Mouse (Mus musculus) midbrain, embryonic 15.5 days (tissue): Measurements from ENCODE around the gene Nop9. TPM values are rescaled to one million over a fixed set of nuclear protein-coding genes. Genes with fewer than 3 reads are reported as not detected.

ENCODE experiments used
- ATAC-seq: fragments of 200-750 bp; cut with Nextera tagmentation; replicated peaks from 2 replicates; pipeline ENCODE4 v1.8.0; 2017; ENCODE audit warnings: moderate TSS enrichment
- H3K27ac ChIP-seq: fragments of 300-500 bp; sonication (generic); 2 replicates; pipeline ENCODE4 v1.5.1; 2015; ENCODE audit warnings: mild to moderate bottlenecking, inconsistent platforms
- H3K27me3 ChIP-seq: fragments of 300-500 bp; sonication (generic); replicated peaks from 2 replicates; pipeline ENCODE4 v1.6.1; 2015; ENCODE audit warnings: inconsistent platforms
- H3K36me3 ChIP-seq: fragments of 300-500 bp; sonication (generic); replicated peaks from 2 replicates; pipeline ENCODE4 v1.6.1; 2015; ENCODE audit warnings: inconsistent platforms
- H3K4me1 ChIP-seq: fragments of 300-500 bp; sonication (generic); 2 replicates; pipeline ENCODE4 v1.6.1; 2015; ENCODE audit warnings: inconsistent platforms
- H3K4me2 ChIP-seq: fragments of 300-500 bp; sonication (generic); 2 replicates; pipeline ENCODE4 v1.6.1; 2015; ENCODE audit warnings: inconsistent platforms, mild to moderate bottlenecking, moderate library complexity
- H3K4me3 ChIP-seq: fragments of 300-500 bp; sonication (generic); 2 replicates; pipeline ENCODE4 v1.5.1; 2015; ENCODE audit warnings: mild to moderate bottlenecking, inconsistent platforms
- H3K9ac ChIP-seq: fragments of 300-500 bp; sonication (generic); 2 replicates; pipeline ENCODE4 v1.6.1; 2015; ENCODE audit warnings: mild to moderate bottlenecking, inconsistent platforms
- H3K9me3 ChIP-seq: fragments of 300-500 bp; sonication (generic); 2 replicates; pipeline ENCODE4 v1.6.1; 2016; ENCODE audit warnings: inconsistent platforms
- WGBS: fragments of 180-500 bp; shearing (Covaris S2); methylation state at CpG from one replicate; pipeline ENCODE4 v1.1.7; 2015; ENCODE audit warnings: mixed read lengths; 5-methylcytosine and 5-hydroxymethylcytosine counted together
- polyA plus RNA-seq: library from polyadenylated mRNA; unstranded; fragments of >200 nt; fragmentation: Nextera tagmentation; extraction: Ambion mirVana; gene quantifications from 2 replicates; pipeline ENCODE4 v1.2.1, GENCODE M21; 2015

Gene Nop9
- polyA plus RNA-seq, 1 experiment from 2014 or later, result 31.8 TPM

DNA sequence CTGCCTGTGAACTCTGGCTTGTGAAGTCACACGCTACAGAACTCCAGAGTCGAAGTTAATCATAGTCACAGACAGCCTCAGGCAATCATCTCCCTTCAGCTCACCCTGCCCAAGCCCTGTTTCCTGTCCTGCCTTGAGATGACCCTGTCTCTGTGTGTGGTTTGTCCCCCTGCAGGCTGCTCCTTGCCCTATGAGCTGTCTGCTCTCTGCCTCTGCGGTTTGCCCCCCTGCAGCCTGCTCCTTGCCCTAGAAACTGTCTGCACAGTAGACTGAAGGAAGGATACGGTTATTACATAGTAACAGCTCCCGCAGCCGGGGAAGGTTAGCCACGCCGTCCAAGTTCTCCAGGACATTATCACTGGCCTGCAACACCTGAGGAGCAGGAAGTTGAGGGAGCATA is 28.6 kb upstream of the Nop9 start:
- WGBS, result 86% methylated on average over 8 of the region's 8 CpGs
- Histone ChIP-seq H3K9ac (no peak overlapping the region), H3K36me3 (no peaks in the 10 kb centered on the region; the same call in 1 of the 2 replicates), H3K4me2 (no peak overlapping the region), H3K9me3 (no peaks in the 10 kb centered on the region), H3K27ac (no peak overlapping the region), H3K4me3 (no peak overlapping the region), H3K27me3 (peaks cover 3% of the 10 kb centered on the region; the same call in 1 of the 2 replicates), H3K4me1 (peaks cover 8% of the 10 kb centered on the region)
- no peak for ATAC-seq

- ATAC-seq, result no peak
- Histone ChIP-seq H3K36me3 (no peaks in the 10 kb centered on the region; the same call in 1 of the 2 replicates), H3K4me2 (no peak overlapping the region), H3K27me3 (no peaks in the 10 kb centered on the region), H3K4me3 (no peak overlapping the region), H3K9me3 (no peaks in the 10 kb centered on the region), H3K27ac (no peak overlapping the region), H3K4me1 (peaks cover 13% of the 10 kb centered on the region), H3K9ac (no peak overlapping the region)
- 86% methylated on average over 6 of the region's 6 CpGs for WGBS
Measured at GRCm38 (mm10) chr14:55719737-55720136, 25.8 kb upstream of the Nop9 start.

- Histone ChIP-seq H3K4me3 (no peak overlapping the region; the same call in 1 of the 2 replicates), H3K27me3 (no peaks in the 10 kb centered on the region), H3K4me2 (peak overlapping the region; percentile 52; the same call in 1 of the 2 replicates), H3K36me3 (no peaks in the 10 kb centered on the region; the same call in 1 of the 2 replicates), H3K4me1 (peaks cover 13% of the 10 kb centered on the region), H3K27ac (no peak overlapping the region), H3K9ac (0 out of 2 replicates have a peak overlapping the region, but pooled peaks have one; percentile 14), H3K9me3 (no peaks in the 10 kb centered on the region)
- WGBS, result 93% methylated on average over 12 of the region's 12 CpGs
- ATAC-seq, result no peak
Measured at GRCm38 (mm10) chr14:55720666-55721065, 24.8 kb upstream of the Nop9 start.

DNA sequence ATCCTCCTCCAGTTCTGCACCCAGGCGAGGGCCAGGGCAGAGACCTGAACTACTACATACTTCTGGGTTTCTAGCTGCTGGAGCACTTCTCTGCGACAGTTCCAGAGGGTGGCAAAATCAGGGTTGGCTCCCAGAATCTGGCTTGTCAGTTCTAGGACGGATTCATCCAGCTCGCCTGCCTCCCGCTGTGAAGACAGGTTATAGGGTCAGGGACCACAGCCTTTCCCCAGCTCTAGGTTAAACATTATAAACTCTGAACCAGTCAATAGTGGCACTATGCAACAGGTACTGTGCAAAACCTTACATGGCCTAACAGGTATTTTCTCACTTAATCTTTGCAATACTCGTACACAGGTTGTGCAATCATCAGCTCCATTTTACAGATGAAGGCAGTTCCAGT is 24.4 kb upstream of the Nop9 start:
- Histone ChIP-seq H3K9me3 (no peaks in the 10 kb centered on the region), H3K4me3 (peak overlapping the region; percentile 82), H3K9ac (peak overlapping the region; percentile 81), H3K27me3 (no peaks in the 10 kb centered on the region), H3K36me3 (no peaks in the 10 kb centered on the region; the same call in 1 of the 2 replicates), H3K27ac (peak overlapping the region; percentile 89; the same call in 1 of the 2 replicates), H3K4me1 (peaks cover 13% of the 10 kb centered on the region), H3K4me2 (peak overlapping the region; percentile 52)
- no peak for ATAC-seq
- WGBS, result 77% methylated on average over 6 of the region's 6 CpGs

GRCm38 (mm10) chr14:55721700-55722437 is 23.6 kb upstream of the Nop9 start, which contains the start of gene Rabggta:
Rabggta (minus strand) TSS chr14:55722263.
- H3K4me2 ChIP-seq, result peak within 1 kb of the TSS; percentile 52
- peaks cover 13% of the 10 kb centered on the region for H3K4me1 ChIP-seq
- peak within 1 kb of the TSS; percentile 81 for H3K9ac ChIP-seq
- H3K9me3 ChIP-seq, result no peaks in the 10 kb centered on the region
- H3K27me3 ChIP-seq, result no peaks in the 10 kb centered on the region
- H3K4me3 ChIP-seq, result peak within 1 kb of the TSS; percentile 82
- peak within 1 kb of the TSS; percentile 89 for H3K27ac ChIP-seq
- ATAC-seq, result peak; percentile 98
- under 1% methylated on average over 31 of the region's 50 CpGs for WGBS
- no peaks in the 10 kb centered on the region; the same call in 1 of the 2 replicates for H3K36me3 ChIP-seq

GRCm38 (mm10) chr14:55722438-55722945 is 23.0 kb upstream of the Nop9 start:
- ATAC-seq, result peak; percentile 10
- peak overlapping the region; percentile 52 for H3K4me2 ChIP-seq
- H3K27ac ChIP-seq, result 0 out of 2 replicates have a peak overlapping the region, but pooled peaks have one; percentile 89
- no peaks in the 10 kb centered on the region for H3K9me3 ChIP-seq
- peak overlapping the region; percentile 81 for H3K9ac ChIP-seq
- H3K36me3 ChIP-seq, result no peaks in the 10 kb centered on the region; the same call in 1 of the 2 replicates
- H3K4me1 ChIP-seq, result peaks cover 13% of the 10 kb centered on the region
- WGBS, result 51% methylated on average over 8 of the region's 8 CpGs
- H3K27me3 ChIP-seq, result no peaks in the 10 kb centered on the region
- H3K4me3 ChIP-seq, result peak overlapping the region; percentile 82

- H3K4me1 ChIP-seq, result peaks cover 13% of the 10 kb centered on the region
- no peak overlapping the region for H3K27ac ChIP-seq
- WGBS, result 95% methylated on average over 7 of the region's 7 CpGs
- H3K4me2 ChIP-seq, result no peak overlapping the region
- H3K9me3 ChIP-seq, result no peaks in the 10 kb centered on the region
- no peak overlapping the region for H3K9ac ChIP-seq
- H3K27me3 ChIP-seq, result no peaks in the 10 kb centered on the region
- no peak for ATAC-seq
- H3K4me3 ChIP-seq, result no peak overlapping the region
- H3K36me3 ChIP-seq, result no peaks in the 10 kb centered on the region
Measured at GRCm38 (mm10) chr14:55723433-55723832, 22.1 kb upstream of the Nop9 start.

DNA sequence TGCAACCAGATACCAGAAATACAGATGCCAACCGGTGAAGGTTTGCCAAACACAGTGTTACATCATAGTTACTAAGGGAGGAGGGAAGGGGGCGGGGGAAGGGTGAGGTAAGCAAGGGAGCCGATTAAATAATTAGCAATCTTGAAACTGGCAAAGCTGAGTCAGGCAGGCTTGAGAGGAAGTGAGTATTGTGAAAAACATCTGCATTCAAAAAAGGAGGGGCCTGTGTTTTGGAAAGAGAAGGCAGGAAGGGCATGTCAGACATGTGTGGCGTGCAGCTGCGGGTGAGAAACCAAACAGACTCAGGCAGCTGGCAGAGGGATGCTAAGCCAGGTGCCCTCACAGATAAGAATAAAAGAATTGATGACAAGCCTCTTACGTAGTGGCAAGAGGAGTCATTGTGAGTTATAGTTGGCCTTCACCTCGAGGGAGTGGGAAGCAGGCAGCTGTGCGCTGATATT is 21.1 kb upstream of the Nop9 start:
- H3K4me1 ChIP-seq, result peaks cover 13% of the 10 kb centered on the region
- H3K9ac ChIP-seq, result no peak overlapping the region
- no peaks in the 10 kb centered on the region for H3K36me3 ChIP-seq
- no peak overlapping the region for H3K4me3 ChIP-seq
- H3K4me2 ChIP-seq, result no peak overlapping the region
- no peak overlapping the region for H3K27ac ChIP-seq
- no peak for ATAC-seq
- 74% methylated on average over 8 of the region's 8 CpGs for WGBS
- H3K27me3 ChIP-seq, result no peaks in the 10 kb centered on the region
- H3K9me3 ChIP-seq, result no peaks in the 10 kb centered on the region

DNA sequence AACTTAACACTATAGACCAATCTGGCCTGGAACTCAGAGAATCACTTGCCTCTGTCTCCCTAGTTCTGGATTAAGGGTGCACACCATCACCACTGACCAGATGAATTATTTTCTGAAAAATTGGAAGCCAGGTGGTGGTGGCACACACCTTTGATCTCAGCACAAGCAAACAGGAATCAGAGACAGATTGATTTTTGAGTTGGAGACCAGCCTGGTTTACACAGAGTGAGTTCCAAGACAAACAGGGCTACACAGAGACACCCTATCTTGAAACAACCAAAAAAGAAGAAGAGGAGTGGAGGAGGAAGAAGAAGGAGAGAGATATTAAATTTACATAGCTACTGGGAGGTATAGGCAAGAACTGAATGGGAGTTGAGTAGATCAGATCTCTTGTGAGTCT is 19.2 kb upstream of the Nop9 start:
- H3K27ac ChIP-seq, result no peak overlapping the region

GRCm38 (mm10) chr14:55727889-55728685 is 17.4 kb upstream of the Nop9 start:
- Histone ChIP-seq H3K27ac (no peak overlapping the region), H3K9ac (no peak overlapping the region), H3K9me3 (no peaks in the 10 kb centered on the region), H3K4me2 (no peak overlapping the region), H3K27me3 (no peaks in the 10 kb centered on the region), H3K36me3 (no peaks in the 10 kb centered on the region), H3K4me3 (no peak overlapping the region), H3K4me1 (no peaks in the 10 kb centered on the region)
- WGBS, result 74% methylated on average over 8 of the region's 8 CpGs
- no peak for ATAC-seq

More for the DNA sequence above, 19.2 kb upstream of the Nop9 start:
- no peaks in the 10 kb centered on the region for H3K36me3 ChIP-seq
- peaks cover 6% of the 10 kb centered on the region for H3K4me1 ChIP-seq
- H3K9ac ChIP-seq, result no peak overlapping the region
- no peak for ATAC-seq
- H3K27me3 ChIP-seq, result no peaks in the 10 kb centered on the region
- no peak overlapping the region for H3K4me2 ChIP-seq
- no peaks in the 10 kb centered on the region for H3K9me3 ChIP-seq
- H3K4me3 ChIP-seq, result no peak overlapping the region

- no peak overlapping the region for H3K9ac ChIP-seq
- no peaks in the 10 kb centered on the region for H3K4me1 ChIP-seq
- ATAC-seq, result no peak
- no peak overlapping the region for H3K4me2 ChIP-seq
- 0 out of 2 replicates have a peak overlapping the region, but pooled peaks have one; percentile 28 for H3K27ac ChIP-seq
- WGBS, result 74% methylated on average over 7 of the region's 7 CpGs
- H3K27me3 ChIP-seq, result no peaks in the 10 kb centered on the region
- no peaks in the 10 kb centered on the region for H3K9me3 ChIP-seq
- H3K4me3 ChIP-seq, result no peak overlapping the region
- no peaks in the 10 kb centered on the region for H3K36me3 ChIP-seq
Measured at GRCm38 (mm10) chr14:55730116-55730515, 15.4 kb upstream of the Nop9 start.

- no peaks in the 10 kb centered on the region for H3K27me3 ChIP-seq
- H3K4me1 ChIP-seq, result no peaks in the 10 kb centered on the region
- WGBS, result 77% methylated on average over 7 of the region's 7 CpGs
- ATAC-seq, result no peak
- H3K36me3 ChIP-seq, result no peaks in the 10 kb centered on the region
- no peak overlapping the region for H3K9ac ChIP-seq
- 0 out of 2 replicates have a peak overlapping the region, but pooled peaks have one; percentile 28 for H3K27ac ChIP-seq
- H3K9me3 ChIP-seq, result no peaks in the 10 kb centered on the region
- no peak overlapping the region for H3K4me3 ChIP-seq
- H3K4me2 ChIP-seq, result no peak overlapping the region
Measured at GRCm38 (mm10) chr14:55730531-55731032, 14.9 kb upstream of the Nop9 start.
